Mouse (Mus musculus) cerebral cortex, adult 2 months (tissue): ENCODE results near the gene Olfr1370.

ENCODE experiments used
- WGBS: fragments of 180-500 bp; shearing (Covaris S2); methylation state at CpG from one replicate; pipeline ENCODE4 v1.1.7; 2018; 5-methylcytosine and 5-hydroxymethylcytosine counted together

The Olfr1370 gene

DNA sequence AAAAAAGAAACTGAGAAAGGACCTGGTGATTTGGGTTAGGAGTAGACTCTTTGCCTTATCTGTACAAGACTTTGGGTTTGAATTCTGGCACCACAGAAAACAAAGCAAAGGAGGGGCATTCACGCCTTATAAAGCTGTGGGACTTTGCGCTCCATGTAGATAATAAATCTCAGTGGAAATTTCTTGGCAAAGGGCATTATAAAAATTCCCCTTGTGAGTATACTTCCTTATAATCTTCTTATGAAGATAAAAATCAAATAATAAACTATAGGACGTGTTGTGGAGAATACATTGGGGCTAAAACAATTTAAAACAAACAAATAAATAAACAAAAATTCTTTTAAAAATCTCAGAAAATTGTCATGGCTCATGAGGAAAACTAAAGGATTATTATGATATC, at the start of gene Olfr1370:
Olfr1370 (minus strand) TSS at position 101 of the 400 bp plus-strand sequence.
- WGBS: 84% methylated on average over 3 of the region's 3 CpGs

DNA sequence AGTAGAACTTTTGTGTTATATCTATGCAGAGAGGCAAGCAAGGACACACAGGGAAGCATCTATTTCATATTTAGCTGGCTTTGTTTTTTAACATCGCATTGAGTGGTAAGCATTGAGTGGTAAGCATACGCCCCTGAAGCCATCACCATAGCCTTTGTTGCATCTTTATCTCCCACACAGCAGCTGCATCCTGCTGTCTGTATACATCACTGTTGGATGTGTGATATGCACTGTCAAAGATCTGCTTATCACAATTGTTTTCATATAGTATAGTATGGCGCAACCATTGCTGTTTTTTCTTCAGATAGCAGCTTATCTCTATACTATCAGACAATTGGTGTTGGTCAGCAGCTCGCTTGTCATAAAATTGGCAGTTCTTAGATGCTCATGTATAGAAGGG, 39.4 kb upstream of the Olfr1370 start:
- 79% methylated on average over 4 of the region's 4 CpGs for WGBS

DNA sequence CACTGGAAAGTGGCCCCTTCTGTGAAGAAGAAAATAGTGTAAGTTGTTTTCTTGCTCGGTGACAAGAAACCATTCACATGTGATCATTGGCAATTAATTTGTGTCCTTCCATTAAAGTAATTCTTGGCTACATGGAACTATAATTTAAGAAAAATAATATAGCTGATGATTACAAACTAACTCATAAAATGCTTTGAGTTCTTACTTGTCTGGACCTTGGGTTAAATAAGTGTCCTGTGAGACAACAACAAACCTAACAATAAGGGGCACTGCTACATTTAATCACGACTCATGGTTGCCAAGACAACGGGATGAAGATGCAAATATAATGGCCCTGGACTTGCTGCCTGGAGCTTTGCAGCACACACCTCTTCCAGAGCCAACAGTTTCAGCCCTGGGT, 36.4 kb upstream of the Olfr1370 start, which contains the start of gene Olfr1369-ps1:
Olfr1369-ps1 (plus strand) TSS at position 301 of the 400 bp plus-strand sequence.
- 58% methylated on average over 3 of the region's 3 CpGs for WGBS

DNA sequence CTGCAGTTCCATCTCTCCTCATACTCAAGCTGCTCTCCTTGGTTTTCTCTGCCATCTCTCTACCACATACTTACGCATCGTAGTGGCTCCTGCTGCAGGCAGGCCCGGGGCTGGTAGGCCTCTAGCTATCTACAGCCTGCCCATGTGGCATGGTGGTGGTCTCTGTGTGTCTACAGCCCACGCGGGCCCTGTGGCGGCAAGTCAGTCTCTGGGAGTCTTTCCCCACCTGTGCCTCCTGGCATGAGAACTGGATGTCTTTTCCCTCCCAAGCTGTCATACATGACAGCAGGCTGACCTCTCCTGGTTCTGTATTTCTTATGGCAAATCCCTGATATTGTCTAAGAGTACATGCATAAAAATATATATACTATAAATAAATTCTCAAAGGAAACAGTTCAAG, 35.7 kb upstream of the Olfr1370 start:
- WGBS: 91% methylated on average over 6 of the region's 6 CpGs

DNA sequence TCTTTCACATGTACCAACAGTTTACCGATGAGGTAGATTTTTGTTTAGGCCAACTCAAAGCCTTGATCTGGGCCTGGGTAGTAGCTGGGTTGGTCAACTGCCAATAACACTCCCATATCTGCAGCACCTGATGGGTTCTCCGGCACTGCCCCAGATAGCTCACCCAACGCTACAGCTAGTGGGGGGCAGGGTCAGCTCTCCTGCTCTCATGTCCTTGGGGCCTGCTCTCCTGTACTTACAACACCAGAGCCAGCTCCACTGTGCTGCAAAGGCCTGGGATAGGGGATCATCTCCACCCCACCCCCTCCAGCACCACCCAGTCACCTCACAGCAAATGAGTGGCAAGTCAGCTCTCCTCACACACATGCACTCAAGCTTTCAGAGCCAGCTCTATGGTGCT, 35.0 kb upstream of the Olfr1370 start:
- WGBS: 97% methylated on average over 3 of the region's 3 CpGs

DNA sequence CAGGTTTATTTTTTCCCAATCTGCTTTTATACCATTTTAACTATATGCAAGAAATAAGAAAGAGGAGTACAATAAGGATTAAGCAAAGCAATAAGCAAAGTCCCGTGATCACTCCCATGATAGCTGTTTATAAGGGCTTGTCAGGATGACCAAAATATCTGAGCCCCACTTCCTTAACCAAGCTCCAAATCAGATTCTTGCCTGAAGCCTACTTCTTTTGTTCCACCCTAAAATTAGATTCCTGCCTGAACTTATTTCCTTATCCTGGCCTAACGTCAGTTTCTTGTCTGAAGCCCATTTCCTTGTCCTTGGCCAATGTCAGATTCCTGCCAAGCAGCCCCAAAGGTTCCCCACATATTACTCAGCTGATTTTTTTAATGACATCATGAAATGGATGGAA, 7.9 kb upstream of the Olfr1370 start:
- WGBS: 72% methylated on average over 2 of the region's 2 CpGs

DNA sequence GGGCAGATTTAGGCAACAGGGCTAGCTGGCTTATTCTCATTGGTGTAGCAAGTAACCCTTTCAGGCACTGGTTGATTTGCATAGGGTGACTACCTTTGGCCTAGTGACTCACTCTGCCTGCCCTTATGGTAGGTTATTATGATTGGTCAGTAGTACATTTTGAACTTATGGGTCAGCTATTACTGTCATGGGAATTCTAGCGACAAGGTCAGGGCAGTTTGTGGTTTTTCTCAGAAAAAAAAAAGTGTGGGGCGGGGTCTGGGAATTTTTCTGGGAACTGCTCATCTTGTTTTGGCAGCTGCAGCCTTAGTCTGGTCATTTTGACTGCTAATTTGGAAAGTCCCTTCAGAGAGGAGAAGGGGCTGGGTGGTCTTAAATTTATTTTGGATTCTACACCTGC, 8.7 kb downstream of the Olfr1370 start:
- WGBS: 82% methylated on average over 2 of the region's 2 CpGs

DNA sequence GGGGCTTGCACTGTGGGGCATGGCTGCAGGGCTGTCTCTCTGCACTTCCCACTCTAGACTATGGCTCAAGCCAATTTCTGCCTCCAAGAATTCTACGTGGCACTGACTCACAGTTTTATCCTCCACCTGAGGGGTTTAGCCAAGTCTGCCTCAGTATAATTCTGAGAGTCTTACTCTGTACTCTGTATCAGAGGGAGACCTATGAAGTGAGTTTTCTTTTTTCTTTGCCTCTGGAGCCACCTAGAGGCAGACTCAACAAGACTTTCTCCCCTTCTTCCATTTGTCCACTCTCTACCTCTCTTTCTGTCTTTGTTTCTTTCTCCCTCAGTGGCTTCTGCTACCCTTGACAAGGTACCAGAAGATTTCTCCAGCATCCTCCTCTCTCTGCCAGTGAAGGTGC, 24.6 kb downstream of the Olfr1370 start:
- 17% methylated on average over 1 of the region's 1 CpGs for WGBS

DNA sequence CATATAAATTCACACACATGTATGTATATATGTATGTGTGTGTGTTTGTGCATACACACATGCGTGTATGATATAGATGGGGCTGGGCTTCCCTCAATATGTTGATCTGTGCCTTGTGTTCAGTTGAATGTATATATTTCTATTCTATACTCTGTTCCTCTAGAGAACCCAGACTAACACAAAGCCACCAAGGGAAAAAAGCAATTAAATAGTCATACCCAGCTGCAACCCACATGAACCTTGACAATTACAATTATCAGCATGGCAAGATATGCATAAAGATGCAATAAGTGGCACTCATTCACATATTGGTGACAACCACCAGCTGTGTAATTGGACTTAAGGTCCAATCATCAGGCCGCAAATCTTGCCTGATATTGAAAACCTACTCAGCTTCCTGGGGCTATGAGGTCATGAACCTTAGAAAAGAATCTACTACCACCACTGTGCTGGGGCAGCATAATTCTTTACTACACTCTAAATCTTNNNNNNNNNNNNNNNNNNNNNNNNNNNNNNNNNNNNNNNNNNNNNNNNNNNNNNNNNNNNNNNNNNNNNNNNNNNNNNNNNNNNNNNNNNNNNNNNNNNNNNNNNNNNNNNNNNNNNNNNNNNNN, 34.1 kb downstream of the Olfr1370 start:
- 90% methylated on average over 2 of the region's 2 CpGs for WGBS

DNA sequence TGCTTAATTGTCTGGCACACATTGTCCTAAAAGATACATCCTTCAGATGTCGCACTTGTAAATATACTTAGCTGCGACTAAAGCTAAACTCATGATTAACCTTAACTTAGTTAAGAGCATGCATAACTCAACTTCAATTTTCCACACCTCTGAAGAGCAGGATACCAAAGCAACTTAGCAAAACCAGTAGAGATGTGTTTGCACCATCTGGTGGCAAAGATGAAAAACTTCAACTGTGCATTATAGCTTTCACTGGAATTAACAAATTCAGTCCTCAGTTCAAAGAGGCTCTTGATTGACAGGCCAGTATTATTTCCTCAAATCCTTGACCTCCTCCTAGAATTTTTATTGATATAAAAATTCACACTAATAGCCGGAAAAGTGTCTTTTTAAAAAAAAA, 39.7 kb downstream of the Olfr1370 start:
- 70% methylated on average over 3 of the region's 3 CpGs for WGBS

DNA sequence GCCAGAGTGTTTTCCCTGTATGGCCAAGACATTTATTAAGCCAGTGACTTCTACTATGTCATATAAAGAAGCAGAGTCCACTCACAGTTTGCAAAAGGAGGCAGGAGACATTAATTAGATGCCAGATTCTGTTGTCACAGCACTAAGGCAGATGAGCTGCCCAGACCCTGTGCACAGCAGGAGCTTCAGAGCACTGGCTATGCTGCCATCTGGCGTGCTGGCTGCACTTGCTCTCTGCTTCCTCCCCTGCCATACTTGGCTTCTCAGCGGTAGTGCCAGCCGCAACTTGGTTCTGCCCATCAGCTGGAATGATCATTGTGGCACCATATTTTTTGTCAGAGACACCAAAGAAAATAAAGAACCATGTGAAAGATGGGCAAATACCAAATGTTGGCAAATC, 41.6 kb downstream of the Olfr1370 start:
- 46% methylated on average over 3 of the region's 3 CpGs for WGBS

DNA sequence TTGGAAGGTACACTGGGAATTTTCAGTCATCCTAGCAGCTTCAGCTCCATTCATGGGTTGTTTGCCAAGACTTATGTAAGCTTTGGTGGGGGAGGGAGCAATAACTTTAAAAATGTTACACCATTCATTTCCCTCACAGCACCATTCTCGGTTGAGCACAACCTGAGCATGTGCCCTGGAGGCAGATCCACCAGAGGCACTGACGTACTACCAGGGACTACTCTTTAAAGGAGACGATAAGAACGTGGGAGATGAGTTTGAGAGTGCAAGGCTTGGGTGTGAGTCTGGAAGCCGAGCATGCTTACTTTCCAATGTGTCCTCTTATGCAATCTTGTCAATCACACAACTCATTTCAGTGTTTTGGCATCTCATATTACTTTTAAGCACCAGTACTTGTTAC, 49.9 kb downstream of the Olfr1370 start:
- WGBS: 44% methylated on average over 5 of the region's 5 CpGs
